Mouse (Mus musculus): ENCODE results near the gene Zfp688.
"Not testable (repeated sequence)": the region's sequence is repeated elsewhere in the genome, so short reads cannot be mapped to it uniquely, and the experiment has no call there.

The Zfp688 gene

GRCm38 (mm10) chr7:127421388-127422191 is at the start of gene Zfp688:
TSS of gene Zfp688 (minus strand) at chr7:127422068.
- peak; percentile 88 for DNase-seq (ENCODE audit: low read depth)

GRCm38 (mm10) chr7:127471646-127472010 is 49.8 kb upstream of the Zfp688 start:
- no peak for DNase-seq (ENCODE audit: low read depth)

GRCm38 (mm10) chr7:127470743-127471645 is 49.1 kb upstream of the Zfp688 start:
- peak; percentile 95 for DNase-seq (ENCODE audit: low read depth)

- DNase-seq (ENCODE audit: low read depth), result no peak
Observed at GRCm38 (mm10) chr7:127470011-127470715, 48.3 kb upstream of the Zfp688 start.

GRCm38 (mm10) chr7:127466606-127467005 is 44.7 kb upstream of the Zfp688 start:
- DNase-seq (ENCODE audit: low read depth), result no peak

GRCm38 (mm10) chr7:127465670-127466069 is 43.8 kb upstream of the Zfp688 start:
- not testable (repeated sequence) for DNase-seq (ENCODE audit: low read depth)

GRCm38 (mm10) chr7:127465191-127465590 is 43.3 kb upstream of the Zfp688 start:
- no peak for DNase-seq (ENCODE audit: low read depth)

- not testable (repeated sequence) for DNase-seq (ENCODE audit: low read depth)
Observed at GRCm38 (mm10) chr7:127459311-127459710, 37.4 kb upstream of the Zfp688 start, which contains the start of gene Prr14. TSS of gene Prr14 (plus strand) at chr7:127459611.

- DNase-seq (ENCODE audit: low read depth), result not testable (repeated sequence)
Observed at GRCm38 (mm10) chr7:127458371-127459122, 36.7 kb upstream of the Zfp688 start.

- DNase-seq (ENCODE audit: low read depth), result no peak
Observed at GRCm38 (mm10) chr7:127454905-127455304, 33.0 kb upstream of the Zfp688 start.

- no peak for DNase-seq (ENCODE audit: low read depth)
Observed at GRCm38 (mm10) chr7:127453056-127453455, 31.2 kb upstream of the Zfp688 start.

- no peak for DNase-seq (ENCODE audit: low read depth)
Observed at GRCm38 (mm10) chr7:127449966-127450365, 28.1 kb upstream of the Zfp688 start.

GRCm38 (mm10) chr7:127448521-127449300 is 26.8 kb upstream of the Zfp688 start, which contains the start of gene Zfp689:
TSS of gene Zfp689 (minus strand) at chr7:127449158.
- peak; percentile 96 for DNase-seq (ENCODE audit: low read depth)

- DNase-seq (ENCODE audit: low read depth), result no peak
Observed at GRCm38 (mm10) chr7:127443976-127444375, 22.1 kb upstream of the Zfp688 start.

GRCm38 (mm10) chr7:127437724-127438123 is 15.9 kb upstream of the Zfp688 start:
- DNase-seq (ENCODE audit: low read depth), result no peak

- no peak for DNase-seq (ENCODE audit: low read depth)
Observed at GRCm38 (mm10) chr7:127435206-127435605, 13.3 kb upstream of the Zfp688 start.

GRCm38 (mm10) chr7:127426354-127426753 is 4.5 kb upstream of the Zfp688 start:
- no peak for DNase-seq (ENCODE audit: low read depth)

- DNase-seq (ENCODE audit: low read depth), result no peak
Observed at GRCm38 (mm10) chr7:127425911-127426310, 4.0 kb upstream of the Zfp688 start.

GRCm38 (mm10) chr7:127425291-127425690 is 3.4 kb upstream of the Zfp688 start:
- DNase-seq (ENCODE audit: low read depth), result no peak

- DNase-seq (ENCODE audit: low read depth), result no peak
Observed at GRCm38 (mm10) chr7:127422247-127422646, 379 bp upstream of the Zfp688 start.

GRCm38 (mm10) chr7:127411418-127411817 is 10.4 kb downstream of the Zfp688 start:
- no peak for DNase-seq (ENCODE audit: low read depth)
